Mouse (Mus musculus): ENCODE data around the gene Prpf18.
"Not testable (repeated sequence)": the region's sequence is repeated elsewhere in the genome, so short reads cannot be mapped to it uniquely, and the experiment has no call there.

The Prpf18 gene

GRCm38 (mm10) chr2:4614276-4614929, 37.5 kb downstream of the Prpf18 start:
- DNase-seq (ENCODE audit: low spot score in 2 of 2): not testable (repeated sequence)

DNA sequence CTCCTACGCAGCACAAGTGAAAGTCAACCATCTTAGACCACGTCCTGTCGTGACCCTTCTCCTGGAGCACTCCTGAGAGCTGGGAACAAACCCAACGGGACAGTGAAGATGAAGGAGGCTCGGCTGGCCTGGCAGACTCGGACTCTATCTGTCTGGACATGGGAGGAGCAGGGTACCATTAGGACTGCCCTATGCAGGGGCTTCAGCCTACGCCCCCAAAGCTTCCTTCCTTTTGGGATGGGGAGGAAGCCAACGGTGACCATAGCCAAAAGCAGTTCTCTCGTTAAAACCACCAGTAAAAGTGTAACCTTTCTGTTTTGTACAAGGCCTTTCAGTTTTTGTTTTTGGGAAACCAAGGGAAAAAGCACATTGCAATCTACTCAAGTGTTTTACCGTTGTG, 40.2 kb downstream of the Prpf18 start:
- no peak for DNase-seq (ENCODE audit: low spot score in 2 of 2)

DNA sequence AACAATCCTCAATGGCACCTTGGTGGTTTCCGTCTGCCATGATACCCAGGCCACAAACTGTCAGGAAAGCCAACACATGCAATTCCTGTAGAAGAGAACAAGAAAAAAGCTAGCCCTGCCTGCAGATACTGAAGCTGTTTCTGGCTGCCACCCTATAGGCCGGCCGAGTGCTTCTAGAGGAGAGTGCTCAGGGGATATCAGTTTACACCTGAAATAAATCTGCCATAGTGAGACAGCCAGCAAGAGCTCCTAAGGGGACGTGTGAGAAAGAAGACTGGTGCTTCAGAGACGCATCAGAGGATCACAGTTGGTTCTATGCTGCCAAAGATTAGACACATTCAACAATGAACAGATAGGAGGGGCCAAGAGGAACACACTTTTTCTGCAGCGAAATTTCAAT, 40.6 kb downstream of the Prpf18 start:
- DNase-seq (ENCODE audit: low spot score in 2 of 2): no peak

- no peak for DNase-seq (ENCODE audit: low spot score in 2 of 2)
Measured at GRCm38 (mm10) chr2:4609433-4609832, 42.5 kb downstream of the Prpf18 start.

- DNase-seq (ENCODE audit: low spot score in 2 of 2): no peak
Measured at GRCm38 (mm10) chr2:4608253-4608652, 43.7 kb downstream of the Prpf18 start.

DNA sequence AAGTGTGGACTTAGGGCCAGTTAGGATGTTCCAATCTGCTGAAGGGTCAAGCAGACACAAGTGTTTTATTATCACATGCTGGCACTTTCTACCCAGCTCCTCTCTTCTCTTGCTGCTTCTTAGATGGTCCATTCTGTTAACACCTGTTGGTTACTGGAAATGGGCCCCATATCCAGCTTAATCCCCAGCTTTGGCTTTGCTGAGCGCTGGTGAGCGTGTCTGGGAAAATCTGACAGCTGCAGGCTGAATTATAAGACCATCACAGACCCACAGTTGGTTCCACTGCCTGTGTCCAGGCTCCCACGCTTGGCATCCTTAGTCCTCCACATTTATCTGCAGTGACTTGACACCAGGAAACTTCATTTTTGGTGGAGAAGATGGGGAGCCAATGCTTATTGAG, 45.4 kb downstream of the Prpf18 start:
- no peak for DNase-seq (ENCODE audit: low spot score in 2 of 2)

- no peak for DNase-seq (ENCODE audit: low spot score in 2 of 2)
Measured at GRCm38 (mm10) chr2:4603361-4603945, 48.5 kb downstream of the Prpf18 start.

GRCm38 (mm10) chr2:4601034-4601890, 50.7 kb downstream of the Prpf18 start:
- DNase-seq (ENCODE audit: low spot score in 2 of 2): peak in 1 of 2 experiments; percentile 57

GRCm38 (mm10) chr2:4596992-4597391, 54.9 kb downstream of the Prpf18 start:
- DNase-seq (ENCODE audit: low spot score in 2 of 2): no peak

DNA sequence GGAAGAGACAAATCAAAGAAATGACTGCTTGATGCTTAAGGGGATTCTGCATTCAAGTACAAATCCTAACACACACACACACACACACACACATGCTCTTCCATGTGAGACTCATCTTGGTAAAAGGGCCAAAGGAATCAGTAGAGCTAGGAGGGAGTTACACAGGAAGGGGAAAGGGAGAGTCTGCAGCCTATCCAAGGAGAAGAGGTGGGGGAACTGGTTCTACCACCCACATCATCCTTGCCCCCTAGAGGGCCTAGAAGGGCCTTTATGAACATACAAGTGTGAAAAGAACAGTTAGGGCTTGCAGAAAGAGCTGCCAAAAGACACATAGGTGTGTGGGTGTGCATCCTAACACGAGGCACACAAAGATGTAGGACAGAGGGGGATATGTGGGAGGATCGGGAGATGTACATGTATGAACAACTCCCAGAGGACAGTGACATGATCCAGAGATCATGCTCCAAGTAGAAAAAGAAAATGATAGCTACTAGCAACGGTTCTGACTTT, 58.0 kb downstream of the Prpf18 start:
- DNase-seq (ENCODE audit: low spot score in 2 of 2): no peak

DNA sequence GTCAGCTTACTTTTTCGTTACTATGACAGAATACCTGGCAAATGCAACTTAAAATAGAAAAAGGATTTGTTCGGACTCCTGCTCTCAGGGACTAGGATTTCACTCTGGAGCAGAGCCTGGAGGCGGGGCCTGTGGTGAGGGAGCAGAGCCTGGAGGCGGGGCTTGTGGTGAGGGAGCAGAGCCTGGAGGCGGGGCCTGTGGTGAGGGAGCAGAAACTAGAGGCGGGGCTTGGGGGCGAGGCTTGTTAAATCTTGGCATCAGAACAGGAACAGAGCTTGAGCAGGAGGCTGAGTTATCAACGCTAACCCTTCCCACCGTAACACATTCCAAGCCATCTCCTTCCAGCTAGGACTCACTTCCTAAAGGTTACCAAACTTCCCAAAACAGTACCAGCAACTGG, 58.5 kb downstream of the Prpf18 start:
- DNase-seq (ENCODE audit: low spot score in 2 of 2): no peak

DNA sequence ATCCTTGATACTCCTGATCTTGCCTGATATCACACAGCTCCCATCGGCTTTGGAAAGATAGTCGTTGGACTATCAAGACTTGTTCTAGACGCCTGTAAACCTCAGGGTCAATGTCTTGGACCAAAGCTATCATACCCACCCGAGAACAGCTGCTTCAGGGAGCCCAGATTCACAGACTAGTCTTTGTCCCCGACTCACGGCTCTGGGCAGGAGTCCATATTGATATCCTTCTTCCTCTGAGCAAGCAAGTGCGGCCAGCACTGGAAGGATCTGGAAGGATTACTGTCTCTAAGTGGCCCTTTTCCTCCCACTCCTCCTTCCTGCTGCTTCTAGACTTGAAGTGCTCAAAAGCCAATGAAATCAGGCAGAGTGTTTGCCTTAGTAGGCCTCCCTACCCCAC, 59.2 kb downstream of the Prpf18 start:
- no peak for DNase-seq (ENCODE audit: low spot score in 2 of 2)

DNA sequence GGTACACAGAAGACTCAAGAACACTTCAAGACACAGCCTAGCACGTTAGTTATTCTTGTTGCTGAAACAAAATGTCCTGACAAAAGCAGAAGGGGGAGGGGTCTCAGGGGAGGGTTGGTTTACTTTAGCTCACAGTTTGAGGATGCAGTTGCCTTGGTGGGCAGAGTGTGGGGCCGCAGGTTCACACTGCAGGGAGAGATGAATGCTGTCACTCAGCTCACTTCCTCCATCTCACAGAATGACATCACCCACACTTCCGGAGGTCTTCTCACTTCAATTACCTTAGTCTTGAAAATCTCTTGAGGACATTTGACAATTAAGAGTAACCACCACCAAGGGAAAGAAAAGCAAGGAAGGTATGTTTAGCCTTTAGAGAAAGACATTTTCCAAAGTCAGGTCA, 60.3 kb downstream of the Prpf18 start:
- no peak for DNase-seq (ENCODE audit: low spot score in 2 of 2)

DNA sequence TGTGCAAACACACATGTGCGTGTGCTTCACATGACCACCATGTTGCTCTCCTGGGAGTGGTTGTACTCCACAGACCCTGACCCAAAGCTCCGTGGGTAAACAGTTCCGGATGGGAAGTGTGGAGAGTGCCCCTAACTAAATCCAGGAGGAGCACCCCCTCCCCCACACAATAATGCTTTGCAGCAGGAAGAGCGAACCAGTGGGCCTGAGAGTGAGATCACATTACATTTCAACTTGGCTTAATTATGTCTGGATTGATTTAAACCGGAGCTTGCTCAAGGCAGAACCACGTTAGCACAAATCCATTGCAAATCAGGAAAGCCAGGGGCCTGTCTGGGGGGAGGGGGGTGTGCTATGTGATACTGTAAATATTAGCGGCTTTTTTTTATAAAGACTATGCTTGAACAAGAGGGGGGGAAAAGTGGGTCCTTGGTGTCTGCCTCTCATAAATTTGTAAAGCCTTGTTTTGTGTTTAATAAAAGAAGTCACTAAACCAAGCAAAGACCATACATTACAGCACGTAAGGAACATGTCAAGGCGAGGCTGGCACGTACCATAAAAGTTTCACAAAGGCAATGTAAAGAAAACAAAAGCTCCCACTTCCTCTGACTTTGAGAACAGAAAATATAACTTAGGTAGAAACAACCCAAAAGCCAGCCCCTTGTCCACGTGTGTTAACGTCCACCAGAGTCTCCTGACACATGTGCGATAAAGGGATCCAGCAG, 64.1 kb downstream of the Prpf18 start:
- no peak for DNase-seq (ENCODE audit: low spot score in 2 of 2)

GRCm38 (mm10) chr2:4586245-4586644, 65.7 kb downstream of the Prpf18 start:
- DNase-seq (ENCODE audit: low spot score in 2 of 2): no peak

- no peak for DNase-seq (ENCODE audit: low spot score in 2 of 2)
Measured at GRCm38 (mm10) chr2:4584252-4584651, 67.7 kb downstream of the Prpf18 start.

- no peak for DNase-seq (ENCODE audit: low spot score in 2 of 2)
Measured at GRCm38 (mm10) chr2:4582930-4583329, 69.0 kb downstream of the Prpf18 start.

- no peak for DNase-seq (ENCODE audit: low spot score in 2 of 2)
Measured at GRCm38 (mm10) chr2:4580666-4581065, 71.2 kb downstream of the Prpf18 start.

DNA sequence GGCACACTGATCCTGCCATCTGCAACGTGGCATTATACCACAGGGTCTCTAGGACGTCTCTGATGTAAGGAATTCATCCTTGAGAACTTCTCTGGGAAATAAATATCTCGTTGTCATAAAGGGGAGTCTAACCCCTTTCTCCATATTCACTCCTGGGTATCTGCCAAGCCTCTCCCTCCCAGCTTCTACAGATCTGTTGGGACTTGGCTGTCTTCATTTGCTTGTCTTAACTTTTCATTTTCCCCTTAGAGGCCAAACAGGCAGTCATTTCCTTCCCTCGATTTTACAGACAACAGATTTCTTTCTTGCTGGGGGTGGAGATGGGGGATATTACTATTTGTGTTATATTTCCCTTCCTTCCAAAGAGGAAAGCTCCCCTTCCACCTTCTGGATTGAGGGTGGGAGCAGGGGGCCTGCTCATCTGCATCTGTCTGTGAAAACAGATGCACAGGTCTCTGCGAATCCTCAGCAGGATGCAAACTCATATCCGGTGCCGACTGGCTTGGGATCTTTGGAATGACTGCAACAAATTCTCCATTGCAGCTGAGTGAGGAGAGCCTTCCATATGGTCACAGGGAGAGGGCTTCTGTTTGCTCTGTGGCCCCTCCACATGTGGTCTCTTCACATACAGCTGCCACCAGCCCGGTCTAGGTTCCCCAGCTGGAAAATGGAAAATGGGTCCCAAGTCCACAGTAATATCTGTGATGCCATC, 72.4 kb downstream of the Prpf18 start:
- DNase-seq (ENCODE audit: low spot score in 2 of 2): no peak

- DNase-seq (ENCODE audit: low spot score in 2 of 2): no peak
Measured at GRCm38 (mm10) chr2:4578291-4578690, 73.6 kb downstream of the Prpf18 start.

- no peak for DNase-seq (ENCODE audit: low spot score in 2 of 2)
Measured at GRCm38 (mm10) chr2:4575975-4576374, 75.9 kb downstream of the Prpf18 start.
